Mouse (Mus musculus) forebrain, postnatal 0 days (tissue): ENCODE results near the gene Cd244a. TPM values are rescaled to one million over a fixed set of nuclear protein-coding genes. Genes with fewer than 3 reads are reported as not detected.
A peak's percentile ranks its signal among the peaks of the same experiment; 100 is the strongest.

Experiments used
- ATAC-seq: fragments of 200-750 bp; cut with Nextera tagmentation; 2 replicates; pipeline ENCODE4 v1.8.0; 2017; ENCODE audit warnings: mild to moderate bottlenecking, moderate library complexity
- DNase-seq: peaks from one replicate; pipeline ENCODE4 v3.0.0-alpha.2; 2015
- H3K27ac ChIP-seq: fragments of 300-500 bp; sonication (generic); 2 replicates; pipeline ENCODE4 v1.5.1; 2014; ENCODE audit warnings: low read depth, mild to moderate bottlenecking, antibody characterized with exemption, low read length, moderate library complexity, mixed read lengths
- H3K27me3 ChIP-seq: fragments of 300-500 bp; sonication (generic); 2 replicates; pipeline ENCODE4 v1.6.1; 2014; ENCODE audit warnings: mild to moderate bottlenecking, low read length, mixed read lengths; ENCODE audit not compliant: insufficient read depth
- H3K36me3 ChIP-seq: fragments of 300-500 bp; sonication (generic); 2 replicates; pipeline ENCODE4 v1.6.1; 2014; ENCODE audit warnings: mild to moderate bottlenecking, moderate library complexity; ENCODE audit not compliant: insufficient read depth
- H3K4me1 ChIP-seq: fragments of 300-500 bp; sonication (generic); 2 replicates; pipeline ENCODE4 v1.6.1; 2014; ENCODE audit warnings: antibody characterized with exemption; ENCODE audit not compliant: insufficient read depth
- H3K4me2 ChIP-seq: fragments of 300-500 bp; sonication (generic); 2 replicates; pipeline ENCODE4 v1.6.1; 2014; ENCODE audit warnings: low read depth, mild to moderate bottlenecking, moderate library complexity
- H3K4me3 ChIP-seq: fragments of 300-500 bp; sonication (generic); 2 replicates; pipeline ENCODE4 v1.5.1; 2014; ENCODE audit warnings: low read depth, low read length, mixed read lengths
- H3K9ac ChIP-seq: fragments of 300-500 bp; sonication (generic); 2 replicates; pipeline ENCODE4 v1.6.1; 2014; ENCODE audit warnings: mild to moderate bottlenecking
- H3K9me3 ChIP-seq: fragments of 300-500 bp; sonication (generic); 2 replicates; pipeline ENCODE4 v1.6.1; 2016; ENCODE audit warnings: low read length
- CTCF ChIP-seq: sonication (generic); IDR thresholded peaks from 2 replicates; pipeline ENCODE4 v1.5.1; 2016; ENCODE audit warnings: antibody characterized with exemption, control low read depth, low read depth
- WGBS: fragments of 180-500 bp; shearing (Covaris S2); extraction: QIAGEN DNeasy Blood & Tissue Kit; methylation state at CpG from one replicate; pipeline ENCODE4 v1.1.7; 2014; 5-methylcytosine and 5-hydroxymethylcytosine counted together
- polyA plus RNA-seq: library from polyadenylated mRNA; unstranded; fragments of >200 nt; fragmentation: Nextera tagmentation; extraction: Ambion mirVana; gene quantifications from 2 replicates; pipeline ENCODE4 v1.2.1, GENCODE M21; 2015
- total RNA-seq: library from RNA; depleted of rRNA; stranded (reverse); fragments of >200 nt; gene quantifications from 2 replicates; pipeline ENCODE4 v1.2.3, GENCODE M21; 2014

The Cd244a gene
- total and polyA plus RNA-seq, 2 experiments from 2014 or later: not detected

DNA sequence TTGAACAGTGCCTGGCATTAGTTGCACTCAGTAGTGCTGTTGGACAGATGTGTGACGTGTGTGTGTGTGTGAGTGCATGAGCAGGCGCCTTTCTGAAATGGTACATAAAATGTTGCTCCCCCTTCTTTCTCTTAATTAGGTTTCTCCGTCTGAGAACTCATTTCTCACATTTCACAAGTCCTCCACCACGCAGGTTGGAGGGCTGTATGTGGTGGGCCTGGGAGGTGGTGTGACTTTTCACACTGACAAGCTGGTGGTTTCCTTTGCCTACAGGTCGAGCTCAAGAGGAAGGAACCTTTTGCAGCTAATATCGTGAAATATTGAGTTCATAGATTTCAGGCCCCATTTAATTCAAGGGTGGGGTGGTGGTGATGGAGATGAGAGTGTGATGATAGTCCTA lies 70.2 kb downstream of the Cd244a start:
- ATAC-seq (no peak), DNase-seq (no peak)
- H3K9ac ChIP-seq: no peak overlapping the region
- no peaks in the 10 kb centered on the region for H3K36me3 ChIP-seq
- H3K27me3 ChIP-seq: no peaks in the 10 kb centered on the region
- H3K4me1 ChIP-seq: no peaks in the 10 kb centered on the region
- 83% methylated on average over 6 of the region's 6 CpGs for WGBS
- H3K4me3 ChIP-seq: no peak overlapping the region
- H3K9me3 ChIP-seq: no peaks in the 10 kb centered on the region
- no peak overlapping the region for H3K27ac ChIP-seq
- H3K4me2 ChIP-seq: no peak overlapping the region
- no peak for TF ChIP-seq CTCF

DNA sequence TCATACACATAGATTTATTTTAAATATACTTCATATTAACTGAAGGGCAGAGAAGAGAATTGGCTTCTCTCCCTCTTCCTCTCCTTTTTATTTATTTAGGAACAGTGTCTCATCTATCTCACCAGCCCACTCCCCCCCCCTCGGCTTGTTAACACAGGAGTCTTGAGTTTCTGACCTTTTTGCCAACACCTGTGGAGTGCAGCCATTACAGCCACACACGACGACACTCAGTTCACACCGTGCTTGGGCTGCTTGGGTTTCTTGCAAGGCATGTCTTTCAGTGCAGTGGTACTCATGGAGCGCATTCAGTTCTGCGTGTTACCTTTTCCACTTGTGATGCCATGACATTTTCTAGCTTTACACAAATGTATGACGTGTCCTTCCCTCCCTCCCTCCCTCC lies 71.0 kb downstream of the Cd244a start:
- H3K4me3 ChIP-seq: no peak overlapping the region
- H3K9ac ChIP-seq: no peak overlapping the region
- H3K27me3 ChIP-seq: no peaks in the 10 kb centered on the region
- no peak overlapping the region for H3K27ac ChIP-seq
- H3K36me3 ChIP-seq: no peaks in the 10 kb centered on the region
- DNase-seq: no peak
- WGBS: 92% methylated on average over 7 of the region's 7 CpGs
- ATAC-seq: no peak
- no peaks in the 10 kb centered on the region for H3K4me1 ChIP-seq
- no peak overlapping the region for H3K4me2 ChIP-seq
- no peak for TF ChIP-seq CTCF
- H3K9me3 ChIP-seq: no peaks in the 10 kb centered on the region

DNA sequence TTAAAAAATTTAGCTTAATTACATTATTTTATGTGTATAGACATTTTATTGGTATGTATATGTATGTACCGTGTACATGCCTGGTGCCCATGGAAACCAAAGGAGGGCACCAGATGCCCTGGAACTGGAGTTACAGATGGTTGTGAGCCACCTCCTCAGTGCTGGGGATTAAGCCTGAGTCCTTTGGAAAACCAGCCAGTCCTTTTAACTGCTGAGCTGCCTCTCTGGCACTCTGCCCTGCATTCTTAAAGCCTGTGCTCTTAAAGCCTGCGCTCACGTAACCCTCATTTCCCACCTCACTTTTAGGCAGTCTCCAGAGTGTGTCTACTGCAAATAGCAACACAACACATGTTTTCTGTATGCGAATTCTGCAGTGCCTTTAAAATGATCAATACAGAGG lies 71.9 kb downstream of the Cd244a start:
- 48% methylated on average over 4 of the region's 4 CpGs for WGBS
- H3K27me3 ChIP-seq: no peaks in the 10 kb centered on the region
- DNase-seq (peak; percentile 21), ATAC-seq (peak; percentile 43)
- no peak overlapping the region for H3K27ac ChIP-seq
- TF ChIP-seq CTCF: no peak
- no peak overlapping the region for H3K4me3 ChIP-seq
- H3K9ac ChIP-seq: no peak overlapping the region
- H3K9me3 ChIP-seq: no peaks in the 10 kb centered on the region
- no peaks in the 10 kb centered on the region for H3K36me3 ChIP-seq
- H3K4me1 ChIP-seq: no peaks in the 10 kb centered on the region
- H3K4me2 ChIP-seq: no peak overlapping the region

DNA sequence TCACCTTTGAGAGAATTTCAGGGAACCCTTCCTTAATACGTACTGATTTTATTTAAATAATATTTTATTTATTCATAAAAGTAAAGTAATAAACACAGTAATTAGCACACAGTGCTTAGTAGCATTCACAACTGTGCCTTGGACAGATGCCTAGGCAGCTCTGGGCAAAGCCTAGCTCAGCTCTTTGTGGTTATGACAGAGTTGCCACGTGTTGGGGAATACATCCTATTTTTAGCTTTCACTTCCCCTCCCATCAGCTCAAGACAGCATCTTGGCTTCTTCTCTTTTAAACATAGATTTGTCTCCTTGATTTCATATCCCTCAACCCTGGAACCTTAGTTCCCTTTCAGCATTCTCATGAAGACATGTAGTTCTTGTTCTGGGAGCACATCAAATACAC lies 72.5 kb downstream of the Cd244a start:
- no peaks in the 10 kb centered on the region for H3K4me1 ChIP-seq
- DNase-seq (peak; percentile 51), ATAC-seq (peak; percentile 87)
- no peaks in the 10 kb centered on the region for H3K36me3 ChIP-seq
- TF ChIP-seq CTCF: no peak
- H3K4me3 ChIP-seq: no peak overlapping the region
- no peak overlapping the region for H3K27ac ChIP-seq
- no peaks in the 10 kb centered on the region for H3K27me3 ChIP-seq
- 46% methylated on average over 2 of the region's 2 CpGs for WGBS
- no peak overlapping the region for H3K9ac ChIP-seq
- H3K4me2 ChIP-seq: no peak overlapping the region
- no peaks in the 10 kb centered on the region for H3K9me3 ChIP-seq

DNA sequence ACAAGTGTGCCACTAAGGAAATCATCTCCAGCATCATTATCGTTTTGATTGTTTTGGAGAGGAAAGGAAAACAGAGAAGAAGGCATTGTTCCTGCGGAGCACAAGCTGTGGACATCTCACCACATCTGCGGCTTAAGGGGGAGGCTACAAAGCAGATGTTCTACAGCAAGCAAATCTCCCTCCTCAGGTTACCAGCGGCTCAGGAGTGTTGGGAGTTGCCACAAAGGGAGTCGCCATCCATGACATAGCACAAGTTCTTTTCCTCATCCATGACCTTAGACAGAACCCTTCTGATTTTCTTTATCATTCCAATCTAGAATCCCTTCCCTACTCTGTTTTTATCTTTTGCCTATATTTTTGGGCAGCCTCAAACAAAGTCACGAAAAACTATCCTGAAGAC lies 76.7 kb downstream of the Cd244a start:
- Histone ChIP-seq H3K9me3 (no peaks in the 10 kb centered on the region), H3K27me3 (no peaks in the 10 kb centered on the region), H3K4me3 (no peak overlapping the region), H3K4me2 (no peak overlapping the region), H3K36me3 (no peaks in the 10 kb centered on the region), H3K27ac (no peak overlapping the region), H3K4me1 (no peaks in the 10 kb centered on the region), H3K9ac (no peak overlapping the region)
- TF ChIP-seq CTCF: no peak
- WGBS: 64% methylated on average over 6 of the region's 6 CpGs
- ATAC-seq (no peak), DNase-seq (no peak)

DNA sequence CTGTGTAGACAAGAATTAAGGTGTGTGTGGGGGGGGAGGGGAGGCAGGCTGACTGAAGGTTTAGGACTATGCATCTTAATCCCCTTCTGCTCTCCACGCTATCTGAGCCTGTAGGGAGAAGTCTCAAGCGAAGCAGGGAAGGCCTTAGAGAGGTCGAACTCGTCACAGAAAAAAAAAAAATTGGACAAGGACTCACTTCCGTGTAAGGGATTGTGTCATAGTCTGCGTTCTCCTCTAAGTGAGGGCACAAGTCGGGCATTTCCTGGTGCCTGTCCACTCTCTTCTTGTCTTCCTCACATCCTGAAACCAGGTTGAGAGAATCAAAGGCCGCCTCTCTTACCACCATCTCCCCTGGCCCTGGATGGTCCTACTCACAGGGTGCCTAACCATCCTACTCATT lies 78.1 kb downstream of the Cd244a start:
- 83% methylated on average over 8 of the region's 8 CpGs for WGBS
- H3K4me2 ChIP-seq: no peak overlapping the region
- no peaks in the 10 kb centered on the region for H3K27me3 ChIP-seq
- DNase-seq: no peak
- no peak overlapping the region for H3K27ac ChIP-seq
- H3K4me3 ChIP-seq: no peak overlapping the region
- no peak for ATAC-seq
- no peaks in the 10 kb centered on the region for H3K9me3 ChIP-seq
- no peaks in the 10 kb centered on the region for H3K4me1 ChIP-seq
- H3K36me3 ChIP-seq: no peaks in the 10 kb centered on the region
- H3K9ac ChIP-seq: no peak overlapping the region
- no peak for TF ChIP-seq CTCF

DNA sequence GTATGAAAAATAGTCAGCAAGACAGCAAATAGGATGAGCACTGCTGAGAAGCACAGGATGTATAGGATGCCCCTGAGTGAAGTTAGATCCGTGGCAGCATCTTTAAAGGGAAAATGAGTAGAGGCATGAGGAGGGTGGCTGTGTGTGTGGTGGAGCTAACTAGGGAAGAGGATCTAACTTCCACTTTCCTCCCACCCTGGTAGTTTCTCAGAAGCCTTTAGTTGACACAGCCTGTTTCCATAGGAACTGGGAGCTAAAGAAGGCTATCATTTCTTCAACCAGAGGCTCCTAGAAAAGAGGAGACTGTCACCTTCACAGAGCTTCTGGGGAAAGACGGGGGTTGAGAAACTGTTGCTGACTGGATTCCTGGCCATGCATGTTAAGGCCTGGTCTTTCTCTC lies 79.7 kb downstream of the Cd244a start:
- Histone ChIP-seq H3K9me3 (no peaks in the 10 kb centered on the region), H3K4me3 (no peak overlapping the region), H3K27me3 (no peaks in the 10 kb centered on the region), H3K4me1 (no peaks in the 10 kb centered on the region), H3K27ac (no peak overlapping the region), H3K9ac (no peak overlapping the region), H3K4me2 (no peak overlapping the region), H3K36me3 (no peaks in the 10 kb centered on the region)
- DNase-seq: no peak
- WGBS: 76% methylated on average over 2 of the region's 2 CpGs
- no peak for TF ChIP-seq CTCF
- ATAC-seq: no peak

DNA sequence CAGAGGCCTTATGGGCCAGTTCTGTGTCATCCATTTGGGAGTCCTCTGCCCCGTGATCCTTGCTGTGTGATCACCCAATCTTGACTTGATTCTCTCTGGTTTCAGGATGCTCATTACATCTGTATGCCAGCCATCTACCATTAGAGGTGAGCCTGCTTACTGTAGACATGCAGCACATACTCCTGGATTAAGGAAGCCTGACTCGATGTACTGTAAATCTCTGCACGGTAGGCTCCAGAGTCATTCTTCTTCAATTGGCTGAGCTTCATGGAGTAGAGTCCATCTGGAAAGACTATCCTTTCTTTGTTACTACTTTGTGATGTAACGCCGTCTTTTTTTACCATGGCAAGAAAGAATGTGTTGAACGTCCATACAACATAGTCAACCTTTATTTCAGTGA lies 81.8 kb downstream of the Cd244a start:
- Histone ChIP-seq H3K4me2 (no peak overlapping the region), H3K36me3 (no peaks in the 10 kb centered on the region), H3K9me3 (no peaks in the 10 kb centered on the region), H3K4me3 (no peak overlapping the region), H3K27me3 (no peaks in the 10 kb centered on the region), H3K4me1 (no peaks in the 10 kb centered on the region), H3K27ac (no peak overlapping the region), H3K9ac (no peak overlapping the region)
- no peak for DNase-seq
- no peak for TF ChIP-seq CTCF
- WGBS: 94% methylated on average over 6 of the region's 6 CpGs
- ATAC-seq: no peak
